Mouse (Mus musculus) frontal cortex, postnatal 14 days (tissue): ENCODE data around the gene Psg18.
"Not testable (repeated sequence)": the region's sequence is repeated elsewhere in the genome, so short reads cannot be mapped to it uniquely, and the experiment has no call there.

Source experiments
- DNase-seq, 2 experiments: peaks; one replicate each; pipeline ENCODE4 v3.0.0; 2022; ENCODE audit warnings: low spot score in 2 of 2

Psg18 gene

GRCm38 (mm10) chr7:18354909-18355308 is at the start of gene Psg18:
Psg18 (minus strand) TSS chr7:18355009.
- DNase-seq = not testable (repeated sequence)

- DNase-seq = no peak
Measured at GRCm38 (mm10) chr7:18403407-18403806, 48.6 kb upstream of the Psg18 start.

- DNase-seq = no peak
Measured at GRCm38 (mm10) chr7:18402527-18403237, 47.9 kb upstream of the Psg18 start.

GRCm38 (mm10) chr7:18391483-18391882 is 36.7 kb upstream of the Psg18 start:
- DNase-seq = not testable (repeated sequence)

GRCm38 (mm10) chr7:18378295-18378694 is 23.5 kb upstream of the Psg18 start:
- no peak for DNase-seq

- DNase-seq = not testable (repeated sequence)
Measured at GRCm38 (mm10) chr7:18335411-18335810, 19.4 kb downstream of the Psg18 start.
